Mouse (Mus musculus) olfactory bulb, adult 2 months (tissue): ENCODE results near the gene Mrps34. TPM values are rescaled to one million over a fixed set of nuclear protein-coding genes. Genes with fewer than 3 reads are reported as not detected.

Source experiments
- H3K27ac ChIP-seq: fragments of 200-500 bp; 2 replicates; pipeline ENCODE4 v1.5.1; 2012; ENCODE audit warnings: low read depth, low read length; ENCODE audit not compliant: insufficient read depth
- H3K4me1 ChIP-seq: fragments of 200-500 bp; 2 replicates; pipeline ENCODE4 v1.6.1; 2012; ENCODE audit warnings: low read length; ENCODE audit not compliant: control insufficient read depth, insufficient read depth
- H3K4me3 ChIP-seq: fragments of 200-500 bp; 2 replicates; pipeline ENCODE4 v1.5.1; 2012; ENCODE audit warnings: mild to moderate bottlenecking, low read depth, low read length, moderate library complexity; ENCODE audit not compliant: insufficient read depth
- CTCF ChIP-seq: fragments of 200-500 bp; IDR thresholded peaks from 2 replicates; pipeline ENCODE4 v1.5.1; 2012; ENCODE audit warnings: low read depth, mild to moderate bottlenecking, low read length, moderate library complexity; ENCODE audit not compliant: insufficient read depth
- POLR2A ChIP-seq: fragments of 200-500 bp; IDR thresholded peaks from 2 replicates; pipeline ENCODE4 v1.6.1; 2012; ENCODE audit warnings: mild to moderate bottlenecking, low read depth, low read length, moderate library complexity; ENCODE audit not compliant: insufficient read depth
- WGBS: fragments of 180-500 bp; shearing (Covaris S2); methylation state at CpG from one replicate; pipeline ENCODE4 v1.1.7; 2018; 5-methylcytosine and 5-hydroxymethylcytosine counted together
- polyA plus RNA-seq: library from polyadenylated mRNA; stranded (reverse); fragments of >200 nt; gene quantifications from 2 replicates; pipeline ENCODE4 v1.2.4, GENCODE M21; 2012; ENCODE audit warnings: low replicate concordance; ENCODE audit not compliant: missing spikeins, insufficient read depth, insufficient read length

The Mrps34 gene
- polyA plus RNA-seq, 1 experiment = not detected

- peak overlapping the region; percentile 92 for H3K4me3 ChIP-seq
- 0% methylated on average over 18 of the region's 18 CpGs for WGBS
- H3K27ac ChIP-seq = peak overlapping the region; percentile 41
- H3K4me1 ChIP-seq = peaks cover 19% of the 10 kb centered on the region
- TF ChIP-seq POLR2A (0 out of 2 replicates have a peak, but pooled peaks have one; percentile 23), CTCF (no peak)
Measured at GRCm38 (mm10) chr17:24886932-24887271, 8.0 kb upstream of the Mrps34 start.

GRCm38 (mm10) chr17:24887291-24888080, 7.4 kb upstream of the Mrps34 start:
- WGBS = 58% methylated on average over 18 of the region's 18 CpGs
- TF ChIP-seq POLR2A (no peak), CTCF (no peak)
- Histone ChIP-seq H3K4me1 (peaks cover 21% of the 10 kb centered on the region), H3K4me3 (peak overlapping the region; percentile 92), H3K27ac (0 out of 2 replicates have a peak overlapping the region, but pooled peaks have one; percentile 41)

- Histone ChIP-seq H3K4me3 (no peak overlapping the region), H3K4me1 (peaks cover 31% of the 10 kb centered on the region), H3K27ac (no peak overlapping the region)
- 84% methylated on average over 3 of the region's 3 CpGs for WGBS
- no peak for TF ChIP-seq POLR2A
- no peak for TF ChIP-seq CTCF
Measured at GRCm38 (mm10) chr17:24888862-24889261, 6.1 kb upstream of the Mrps34 start.

- 84% methylated on average over 19 of the region's 19 CpGs for WGBS
- Histone ChIP-seq H3K4me3 (no peak overlapping the region), H3K27ac (no peak overlapping the region), H3K4me1 (peaks cover 30% of the 10 kb centered on the region)
- TF ChIP-seq CTCF (no peak), POLR2A (no peak)
Measured at GRCm38 (mm10) chr17:24890151-24891092, 4.5 kb upstream of the Mrps34 start.

GRCm38 (mm10) chr17:24891321-24891720, 3.6 kb upstream of the Mrps34 start:
- Histone ChIP-seq H3K4me1 (peaks cover 34% of the 10 kb centered on the region), H3K4me3 (no peak overlapping the region), H3K27ac (no peak overlapping the region)
- 81% methylated on average over 13 of the region's 13 CpGs for WGBS
- TF ChIP-seq CTCF (no peak), POLR2A (no peak)

- TF ChIP-seq POLR2A = no peak
- TF ChIP-seq CTCF = no peak
- no peak overlapping the region for H3K4me3 ChIP-seq
- no peak overlapping the region for H3K27ac ChIP-seq
- 63% methylated on average over 12 of the region's 12 CpGs for WGBS
- peaks cover 37% of the 10 kb centered on the region for H3K4me1 ChIP-seq
Measured at GRCm38 (mm10) chr17:24892785-24893184, 2.1 kb upstream of the Mrps34 start.

- Histone ChIP-seq H3K4me1 (peaks cover 41% of the 10 kb centered on the region), H3K27ac (no peak overlapping the region), H3K4me3 (no peak overlapping the region)
- WGBS = 91% methylated on average over 2 of the region's 2 CpGs
- TF ChIP-seq POLR2A (no peak), CTCF (no peak)
Measured at GRCm38 (mm10) chr17:24893276-24893675, 1.6 kb upstream of the Mrps34 start.

GRCm38 (mm10) chr17:24894061-24894994, 588 bp upstream of the Mrps34 start:
- Histone ChIP-seq H3K4me1 (peaks cover 46% of the 10 kb centered on the region), H3K4me3 (peak overlapping the region; percentile 66), H3K27ac (peak overlapping the region; percentile 38; the same call in 1 of the 2 replicates)
- 9% methylated on average over 31 of the region's 31 CpGs for WGBS
- TF ChIP-seq POLR2A (no peak; the same call in 1 of the 2 replicates), CTCF (0 out of 2 replicates have a peak, but pooled peaks have one; percentile 5)
